Mouse (Mus musculus) kidney, adult 2 months (tissue): ENCODE measurements at regions not wholly inside any gene's neighbourhood (a gene's known extent, or its start where the extent isn't known, plus 50 kb on each side); places are given as distances from the start of the nearest gene placed in this dataset.

ENCODE experiments used
- CTCF ChIP-seq: fragments of 200-500 bp; conservative IDR thresholded peaks from 2 replicates; pipeline ENCODE4 v1.5.1; 2011; ENCODE audit warnings: low read depth, mild to moderate bottlenecking, control low read depth, low read length, moderate library complexity, mixed read lengths; ENCODE audit not compliant: insufficient read depth, insufficient read length
- POLR2A ChIP-seq: fragments of 200-500 bp; IDR thresholded peaks from one replicate; pipeline ENCODE4 v1.6.1; 2011; ENCODE audit warnings: low read depth, low read length, control low read depth

- TF ChIP-seq CTCF (no peak), POLR2A (no peak)
These were observed 116.2 kb downstream of the Cxcl12 start for GRCm38 (mm10) chr6:117284376-117285106.
